Mouse (Mus musculus) lung, embryonic 15.5 days (tissue): ENCODE data around the gene Cdt1. TPM values are rescaled to one million over a fixed set of nuclear protein-coding genes. Genes with fewer than 3 reads are reported as not detected.
A peak's percentile ranks its signal among the peaks of the same experiment; 100 is the strongest.

Experiments used
- ATAC-seq: fragments of 200-750 bp; cut with Nextera tagmentation; 2 replicates; pipeline ENCODE4 v1.8.0; 2017; ENCODE audit warnings: moderate number of reproducible peaks, borderline replicate concordance; ENCODE audit not compliant: low FRiP score, low TSS enrichment; ENCODE audit errors: extremely low read depth
- H3K27ac ChIP-seq: fragments of 300-500 bp; sonication (generic); 2 replicates; pipeline ENCODE4 v1.5.1; 2015; ENCODE audit warnings: moderate library complexity, mild to moderate bottlenecking, inconsistent platforms
- H3K27me3 ChIP-seq: fragments of 300-500 bp; sonication (generic); 2 replicates; pipeline ENCODE4 v1.6.1; 2015; ENCODE audit warnings: inconsistent platforms
- H3K36me3 ChIP-seq: fragments of 300-500 bp; sonication (generic); 2 replicates; pipeline ENCODE4 v1.6.1; 2015; ENCODE audit warnings: inconsistent platforms
- H3K4me1 ChIP-seq: fragments of 300-500 bp; sonication (generic); 2 replicates; pipeline ENCODE4 v1.6.1; 2015; ENCODE audit warnings: inconsistent platforms
- H3K4me2 ChIP-seq: fragments of 300-500 bp; sonication (generic); 2 replicates; pipeline ENCODE4 v1.6.1; 2015; ENCODE audit warnings: inconsistent platforms, mild to moderate bottlenecking, moderate library complexity
- H3K4me3 ChIP-seq: fragments of 300-500 bp; sonication (generic); 2 replicates; pipeline ENCODE4 v1.5.1; 2015; ENCODE audit warnings: mild to moderate bottlenecking, inconsistent platforms
- H3K9ac ChIP-seq: fragments of 300-500 bp; sonication (generic); 2 replicates; pipeline ENCODE4 v1.6.1; 2015; ENCODE audit warnings: inconsistent platforms
- H3K9me3 ChIP-seq: fragments of 300-500 bp; sonication (generic); 2 replicates; pipeline ENCODE4 v1.6.1; 2016; ENCODE audit warnings: inconsistent platforms
- WGBS: fragments of 180-500 bp; shearing (Covaris S2); methylation state at CpG from one replicate; pipeline ENCODE4 v1.1.7; 2015; 5-methylcytosine and 5-hydroxymethylcytosine counted together
- polyA plus RNA-seq: library from polyadenylated mRNA; unstranded; fragments of >200 nt; fragmentation: Nextera tagmentation; extraction: Ambion mirVana; gene quantifications from 2 replicates; pipeline ENCODE4 v1.2.1, GENCODE M21; 2015

Cdt1 gene
- polyA plus RNA-seq: 42.7 and 44.9 TPM in 2 replicates

DNA sequence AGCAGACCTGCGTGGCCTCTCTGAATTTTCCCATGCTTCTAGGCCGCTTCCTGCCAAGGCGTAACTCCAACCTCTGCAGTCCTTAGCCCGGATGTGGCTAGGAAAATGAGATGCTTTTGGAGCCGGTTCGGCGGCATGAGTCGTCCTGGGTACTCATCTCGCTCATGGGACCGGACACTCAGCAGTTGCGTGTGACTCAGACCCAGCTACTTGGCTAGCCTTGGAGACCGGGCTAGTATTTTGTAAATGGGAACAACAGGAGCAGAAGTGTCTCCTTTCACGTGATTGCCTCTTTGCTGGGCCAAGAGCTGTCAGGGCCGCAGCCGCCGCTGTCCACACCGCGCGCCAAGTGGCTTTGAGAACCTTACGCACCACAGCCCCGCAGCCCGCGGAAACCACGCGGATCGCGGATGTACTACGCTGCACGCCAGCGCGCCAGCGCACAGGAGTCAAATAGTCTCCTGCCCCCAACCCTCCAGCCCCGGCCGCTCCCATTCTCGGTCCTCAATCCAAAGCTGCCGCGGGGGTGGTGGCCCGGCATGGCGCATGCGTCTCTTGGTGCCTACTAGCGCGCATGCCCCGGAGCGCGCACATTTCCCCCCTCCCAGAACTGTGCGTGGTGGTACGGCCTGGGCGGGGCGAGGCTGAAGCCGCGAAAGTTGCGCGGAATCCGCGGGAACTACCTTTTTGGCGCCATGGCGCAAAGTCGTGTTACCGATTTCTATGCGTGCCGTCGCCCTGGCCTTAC lies at the start of gene Cdt1:
Cdt1 (plus strand) TSS at position 655 of the 748 bp plus-strand sequence.
- Histone ChIP-seq H3K4me1 (peaks cover 25% of the 10 kb centered on the region), H3K36me3 (peaks cover 29% of the 10 kb centered on the region), H3K27me3 (no peaks in the 10 kb centered on the region), H3K9me3 (no peaks in the 10 kb centered on the region), H3K9ac (peak within 1 kb of the TSS; percentile 90), H3K27ac (peak within 1 kb of the TSS; percentile 97), H3K4me2 (peak within 1 kb of the TSS; percentile 88), H3K4me3 (peak within 1 kb of the TSS; percentile 91)
- peak; percentile 97 for ATAC-seq
- under 1% methylated on average over 62 of the region's 62 CpGs for WGBS

DNA sequence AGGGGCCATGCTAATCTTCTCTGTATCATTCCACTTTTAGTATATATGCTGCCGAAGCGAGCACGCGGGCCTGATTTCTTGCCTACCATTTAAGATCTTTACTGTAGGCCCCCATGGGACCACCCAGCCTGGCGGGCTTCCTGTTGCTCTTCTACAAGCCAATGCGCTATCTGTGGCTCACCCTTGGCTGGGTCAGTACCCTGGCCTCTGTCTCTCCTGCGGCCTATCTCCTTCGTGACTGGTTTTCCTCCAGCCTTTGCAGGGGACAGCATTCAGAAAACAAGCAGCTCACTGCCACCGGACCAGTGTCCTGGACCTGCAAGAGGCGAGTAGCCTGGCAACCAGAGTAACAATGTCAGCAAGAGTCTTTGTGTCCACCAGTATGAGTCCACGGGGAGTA lies 47.2 kb upstream of the Cdt1 start:
- no peak overlapping the region for H3K4me3 ChIP-seq
- H3K9ac ChIP-seq: no peak overlapping the region
- no peak overlapping the region for H3K4me2 ChIP-seq
- H3K27me3 ChIP-seq: no peaks in the 10 kb centered on the region
- WGBS: 69% methylated on average over 11 of the region's 11 CpGs
- peaks cover 75% of the 10 kb centered on the region for H3K4me1 ChIP-seq
- ATAC-seq: no peak
- H3K9me3 ChIP-seq: no peaks in the 10 kb centered on the region
- H3K27ac ChIP-seq: peak overlapping the region; percentile 52
- H3K36me3 ChIP-seq: no peaks in the 10 kb centered on the region

DNA sequence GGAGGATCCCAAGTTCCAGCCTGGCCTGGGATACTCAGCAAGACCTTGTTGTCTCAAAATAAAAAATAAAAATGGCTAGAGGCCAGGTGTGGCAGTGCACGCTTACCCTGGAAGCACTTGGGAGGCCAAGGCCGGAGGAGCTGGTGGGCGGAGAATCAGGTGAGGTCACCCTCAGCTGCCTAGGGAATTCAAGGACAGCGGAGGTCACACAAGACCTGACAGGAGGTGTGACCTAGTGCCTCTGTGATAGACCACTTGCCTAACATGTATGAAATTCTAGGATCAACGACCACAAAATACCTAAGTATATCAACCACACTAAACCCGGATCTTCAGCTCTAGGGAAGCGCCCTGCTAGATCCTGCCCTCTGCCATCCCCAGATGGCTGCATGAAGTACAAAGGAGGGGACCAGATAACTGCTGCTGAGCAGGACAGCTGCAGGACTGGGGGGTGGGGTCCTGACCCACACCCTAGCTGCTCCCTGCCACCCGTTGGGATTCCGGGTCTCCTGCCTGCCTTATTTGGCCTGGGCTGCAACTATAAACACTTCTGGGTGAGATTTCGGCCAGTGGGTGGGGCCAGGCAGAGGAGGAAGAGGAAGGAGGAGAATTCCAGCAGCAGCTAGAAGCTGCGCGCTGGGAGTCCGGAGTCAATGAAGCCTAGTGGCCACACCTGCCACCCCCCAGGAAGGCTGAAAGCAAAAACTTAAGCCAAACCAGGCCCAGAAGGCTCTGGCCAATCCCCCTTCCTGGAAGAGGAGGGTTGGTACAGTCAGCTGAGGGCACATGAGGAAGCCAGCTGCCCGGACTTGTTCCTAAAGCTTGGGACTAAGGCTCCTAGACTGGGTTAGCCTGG lies 44.8 kb upstream of the Cdt1 start:
- H3K9ac ChIP-seq: peak overlapping the region; percentile 32
- H3K4me3 ChIP-seq: 0 out of 2 replicates have a peak overlapping the region, but pooled peaks have one; percentile 0
- ATAC-seq: peak; percentile 7; the same call in 1 of the 2 replicates
- peak overlapping the region; percentile 33 for H3K4me2 ChIP-seq
- H3K27ac ChIP-seq: peak overlapping the region; percentile 85
- 32% methylated on average over 14 of the region's 14 CpGs for WGBS
- no peaks in the 10 kb centered on the region for H3K9me3 ChIP-seq
- peaks cover 79% of the 10 kb centered on the region for H3K4me1 ChIP-seq
- H3K36me3 ChIP-seq: no peaks in the 10 kb centered on the region
- H3K27me3 ChIP-seq: no peaks in the 10 kb centered on the region

DNA sequence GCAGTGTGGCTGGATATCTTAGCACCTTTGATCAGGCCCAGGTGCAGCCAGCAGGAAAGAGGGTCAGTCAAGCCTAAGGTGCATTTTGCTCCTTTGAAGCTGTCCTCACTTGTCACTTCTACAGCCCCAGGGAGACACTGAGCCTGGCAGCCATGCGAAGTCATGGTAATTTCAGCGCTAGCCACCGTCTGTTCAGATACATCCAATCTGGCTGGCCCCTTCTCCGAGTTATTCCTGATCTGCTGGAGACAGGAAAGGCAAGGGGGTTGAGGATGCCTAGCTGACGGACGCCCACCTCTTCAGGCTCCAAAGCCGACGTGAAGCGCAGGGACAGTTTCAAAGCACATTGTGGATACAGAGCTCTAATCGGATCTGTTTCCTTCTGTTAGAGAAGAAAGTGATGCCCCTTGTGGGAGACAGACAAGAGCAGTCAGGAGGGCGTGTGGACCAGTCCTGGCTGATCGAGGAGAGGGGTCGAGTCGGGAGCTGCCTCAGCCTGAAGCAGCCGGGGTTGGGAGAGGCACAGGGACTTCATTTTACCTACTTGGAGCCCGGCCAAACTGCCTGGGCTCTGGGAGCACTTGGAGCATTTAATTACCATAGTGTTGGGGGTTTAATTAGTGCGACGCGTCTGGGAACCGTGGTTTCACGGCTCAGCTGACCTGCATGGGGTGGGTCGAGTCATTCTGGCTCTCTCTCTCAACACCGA lies 44.0 kb upstream of the Cdt1 start:
- peak overlapping the region; percentile 33 for H3K4me2 ChIP-seq
- H3K9ac ChIP-seq: peak overlapping the region; percentile 32; the same call in 1 of the 2 replicates
- 14% methylated on average over 23 of the region's 23 CpGs for WGBS
- no peaks in the 10 kb centered on the region for H3K27me3 ChIP-seq
- H3K4me3 ChIP-seq: 0 out of 2 replicates have a peak overlapping the region, but pooled peaks have one; percentile 0
- peak overlapping the region; percentile 85 for H3K27ac ChIP-seq
- H3K9me3 ChIP-seq: no peaks in the 10 kb centered on the region
- H3K36me3 ChIP-seq: no peaks in the 10 kb centered on the region
- H3K4me1 ChIP-seq: peaks cover 73% of the 10 kb centered on the region
- ATAC-seq: no peak

DNA sequence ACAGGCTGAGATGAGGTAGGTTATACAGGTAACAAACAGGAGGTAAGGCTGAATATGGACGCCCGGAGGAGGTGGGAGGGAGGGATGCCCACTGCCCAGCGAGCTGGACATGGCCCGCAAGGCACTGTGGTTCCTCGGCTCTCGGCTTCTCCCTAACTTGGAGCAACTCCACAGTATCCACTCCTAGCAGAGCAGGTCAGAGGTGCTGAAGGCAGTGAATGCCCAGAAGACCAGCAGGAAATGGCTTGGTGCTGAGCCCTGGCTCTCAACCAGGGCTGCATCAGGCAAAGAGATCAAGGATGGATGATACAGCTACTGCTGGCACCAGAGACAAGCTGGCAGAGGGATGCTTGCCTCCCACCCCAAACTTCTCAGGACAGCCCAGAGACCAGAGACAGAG lies 43.3 kb upstream of the Cdt1 start:
- 65% methylated on average over 6 of the region's 6 CpGs for WGBS
- peaks cover 67% of the 10 kb centered on the region for H3K4me1 ChIP-seq

GRCm38 (mm10) chr8:122525004-122525403 lies 42.8 kb upstream of the Cdt1 start:
- Histone ChIP-seq H3K36me3 (no peaks in the 10 kb centered on the region), H3K27me3 (no peaks in the 10 kb centered on the region), H3K4me1 (peaks cover 64% of the 10 kb centered on the region), H3K4me3 (no peak overlapping the region), H3K9ac (no peak overlapping the region), H3K9me3 (no peaks in the 10 kb centered on the region), H3K4me2 (no peak overlapping the region), H3K27ac (peak overlapping the region; percentile 86; the same call in 1 of the 2 replicates)
- no peak for ATAC-seq
- WGBS: 77% methylated on average over 6 of the region's 6 CpGs

More for the DNA sequence above, 43.3 kb upstream of the Cdt1 start:
- no peak for ATAC-seq
- H3K9ac ChIP-seq: no peak overlapping the region
- H3K9me3 ChIP-seq: no peaks in the 10 kb centered on the region
- no peaks in the 10 kb centered on the region for H3K36me3 ChIP-seq
- no peaks in the 10 kb centered on the region for H3K27me3 ChIP-seq
- H3K4me2 ChIP-seq: 0 out of 2 replicates have a peak overlapping the region, but pooled peaks have one; percentile 33
- no peak overlapping the region for H3K4me3 ChIP-seq
- peak overlapping the region; percentile 85; the same call in 1 of the 2 replicates for H3K27ac ChIP-seq

DNA sequence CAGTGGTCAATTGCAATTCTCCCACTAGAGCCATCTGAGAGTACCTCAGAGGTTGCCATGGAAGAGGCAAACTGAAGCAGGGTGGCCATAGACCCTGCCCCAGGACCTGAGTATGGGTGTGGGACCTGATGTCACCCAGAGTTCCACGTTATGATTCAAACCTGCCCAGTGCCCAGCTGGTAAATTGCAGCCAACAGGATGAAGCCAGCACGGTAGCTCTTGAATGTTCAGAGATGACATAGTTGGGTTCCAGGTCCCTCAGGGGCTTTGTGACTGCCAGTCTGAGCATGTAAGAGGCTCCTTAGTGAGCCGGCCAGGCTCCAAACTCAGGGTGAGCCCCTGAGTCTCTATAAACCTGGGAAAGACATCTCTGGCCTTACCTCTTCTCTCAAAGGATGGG lies 41.7 kb upstream of the Cdt1 start:
- H3K9me3 ChIP-seq: no peaks in the 10 kb centered on the region
- no peak overlapping the region for H3K9ac ChIP-seq
- H3K27ac ChIP-seq: peak overlapping the region; percentile 86
- no peak for ATAC-seq
- no peaks in the 10 kb centered on the region for H3K36me3 ChIP-seq
- H3K4me1 ChIP-seq: peaks cover 64% of the 10 kb centered on the region
- H3K4me3 ChIP-seq: no peak overlapping the region
- H3K27me3 ChIP-seq: no peaks in the 10 kb centered on the region
- WGBS: 38% methylated on average over 3 of the region's 3 CpGs
- no peak overlapping the region for H3K4me2 ChIP-seq

DNA sequence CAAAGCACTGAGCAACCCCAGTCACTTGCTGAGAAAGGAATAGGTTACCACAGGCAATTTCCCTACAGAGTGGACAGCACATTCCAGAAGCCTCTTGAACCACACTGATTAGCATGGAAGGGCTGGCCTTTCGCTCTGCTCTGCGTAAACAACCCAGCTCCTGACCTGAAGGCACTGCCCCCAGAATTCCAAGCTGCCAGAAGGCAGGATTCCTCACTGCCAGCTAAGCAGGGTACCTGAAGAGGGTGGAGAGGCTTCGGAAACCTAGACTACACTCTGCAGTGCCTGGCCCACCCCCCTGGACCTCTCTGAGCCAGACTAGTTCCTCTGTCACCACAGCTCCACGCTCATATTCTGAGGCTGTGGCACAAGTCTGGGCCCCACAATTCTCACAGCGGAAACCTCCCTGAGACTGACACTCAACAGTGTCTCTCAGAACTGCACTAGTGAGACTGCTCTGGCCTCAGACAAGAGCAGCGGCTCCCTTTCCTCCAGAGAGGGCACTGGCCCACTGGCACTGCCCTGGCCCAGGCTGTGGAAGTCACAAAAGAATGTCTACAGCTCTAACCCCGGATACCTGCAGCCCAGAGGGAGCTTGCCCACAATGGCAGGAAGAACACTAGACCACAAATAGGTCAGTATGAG lies 41.2 kb upstream of the Cdt1 start:
- H3K4me1 ChIP-seq: peaks cover 70% of the 10 kb centered on the region
- peak; percentile 49; the same call in 1 of the 2 replicates for ATAC-seq
- H3K9me3 ChIP-seq: no peaks in the 10 kb centered on the region
- H3K27ac ChIP-seq: peak overlapping the region; percentile 86
- no peaks in the 10 kb centered on the region for H3K27me3 ChIP-seq
- H3K9ac ChIP-seq: no peak overlapping the region
- H3K4me2 ChIP-seq: no peak overlapping the region
- no peak overlapping the region for H3K4me3 ChIP-seq
- WGBS: 32% methylated on average over 7 of the region's 7 CpGs
- no peaks in the 10 kb centered on the region for H3K36me3 ChIP-seq

- H3K4me3 ChIP-seq: no peak overlapping the region
- no peaks in the 10 kb centered on the region for H3K36me3 ChIP-seq
- 81% methylated on average over 3 of the region's 3 CpGs for WGBS
- no peak overlapping the region for H3K27ac ChIP-seq
- peaks cover 77% of the 10 kb centered on the region for H3K4me1 ChIP-seq
- no peak overlapping the region for H3K4me2 ChIP-seq
- no peaks in the 10 kb centered on the region for H3K9me3 ChIP-seq
- H3K27me3 ChIP-seq: no peaks in the 10 kb centered on the region
- ATAC-seq: no peak
- no peak overlapping the region for H3K9ac ChIP-seq
These were observed 39.9 kb upstream of the Cdt1 start for GRCm38 (mm10) chr8:122527937-122528336.

- Histone ChIP-seq H3K4me2 (no peak overlapping the region), H3K4me3 (no peak overlapping the region), H3K36me3 (no peaks in the 10 kb centered on the region), H3K27ac (no peak overlapping the region), H3K4me1 (peaks cover 65% of the 10 kb centered on the region), H3K9me3 (no peaks in the 10 kb centered on the region), H3K27me3 (no peaks in the 10 kb centered on the region), H3K9ac (no peak overlapping the region)
- 85% methylated on average over 4 of the region's 4 CpGs for WGBS
- no peak for ATAC-seq
These were observed 38.7 kb upstream of the Cdt1 start for GRCm38 (mm10) chr8:122529159-122529558.

DNA sequence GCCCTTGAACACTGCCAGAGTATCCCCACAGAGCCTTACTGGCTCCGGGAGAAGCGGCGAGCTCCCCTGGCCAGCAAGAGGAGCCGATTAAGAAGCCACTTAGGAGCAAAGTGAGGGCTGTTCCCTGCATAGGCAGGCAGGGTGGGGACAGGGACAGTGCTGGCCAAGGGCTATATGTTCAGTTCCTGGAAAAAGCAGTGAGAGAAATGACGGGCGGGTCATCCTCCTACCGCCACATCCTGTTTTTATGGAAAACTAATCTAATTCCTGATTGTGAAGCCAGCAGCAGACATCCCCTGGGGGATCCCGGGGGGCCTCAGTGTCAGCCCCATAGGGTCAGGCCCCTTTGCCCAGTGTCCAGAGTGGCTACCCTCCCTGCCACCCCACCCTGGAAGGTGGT lies 36.5 kb upstream of the Cdt1 start:
- no peak for ATAC-seq
- Histone ChIP-seq H3K9ac (no peak overlapping the region), H3K4me1 (peaks cover 53% of the 10 kb centered on the region), H3K36me3 (no peaks in the 10 kb centered on the region), H3K27ac (peak overlapping the region; percentile 21; the same call in 1 of the 2 replicates), H3K4me2 (no peak overlapping the region), H3K4me3 (no peak overlapping the region), H3K9me3 (no peaks in the 10 kb centered on the region), H3K27me3 (no peaks in the 10 kb centered on the region)
- 72% methylated on average over 8 of the region's 8 CpGs for WGBS
